Mouse (Mus musculus) granulocyte monocyte progenitor cell, adult 5-6 weeks (primary cell): ENCODE results near the gene Ubl3. TPM values are rescaled to one million over a fixed set of nuclear protein-coding genes. Genes with fewer than 3 reads are reported as not detected.

Experiments
- ATAC-seq: replicated peaks from 2 replicates; pipeline ENCODE4 v1.8.0; 2016; ENCODE audit warnings: mild to moderate bottlenecking, moderate TSS enrichment, inconsistent platforms; ENCODE audit not compliant: poor library complexity, severe bottlenecking
- total RNA-seq, 2 experiments: library from RNA; stranded (forward) in 1 of 2; stranded (reverse) in 1 of 2; fragments of 200-712, 200-1000 nt in 1 of 2; fragments of >200 nt in 1 of 2; fragmentation: Nextera tagmentation in 1 of 2; gene quantifications; 2 replicates each; pipeline ENCODE4 v1.2.3; 2014 to 2017

Gene Ubl3
- total RNA-seq, 2 experiments from 2014 or later: 25.4 to 46.5 TPM

- no peak; the same call in 1 of the 2 replicates for ATAC-seq
Measured at GRCm38 (mm10) chr5:148564073-148564472, 11.5 kb upstream of the Ubl3 start.

DNA sequence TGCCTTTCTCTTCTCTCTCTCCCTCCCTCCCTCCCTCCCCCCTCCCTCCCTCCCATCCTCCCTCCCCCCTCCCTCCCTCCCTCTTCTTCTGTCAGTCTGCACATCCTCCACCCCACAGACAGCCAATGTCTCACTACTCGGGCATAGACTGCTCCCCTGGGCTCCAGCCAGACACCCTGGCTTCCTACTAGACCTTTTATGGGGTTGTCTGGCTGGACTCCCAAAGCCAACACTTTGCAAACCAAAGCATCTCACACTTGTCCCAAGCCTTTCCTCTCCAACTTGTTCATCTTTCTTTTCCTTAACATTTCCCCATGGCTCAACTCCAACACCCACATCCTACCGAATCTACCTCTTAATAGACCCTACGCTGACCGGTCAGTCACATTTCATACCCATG, 10.7 kb upstream of the Ubl3 start:
- ATAC-seq: no peak

GRCm38 (mm10) chr5:148562235-148562634, 9.6 kb upstream of the Ubl3 start:
- no peak for ATAC-seq

DNA sequence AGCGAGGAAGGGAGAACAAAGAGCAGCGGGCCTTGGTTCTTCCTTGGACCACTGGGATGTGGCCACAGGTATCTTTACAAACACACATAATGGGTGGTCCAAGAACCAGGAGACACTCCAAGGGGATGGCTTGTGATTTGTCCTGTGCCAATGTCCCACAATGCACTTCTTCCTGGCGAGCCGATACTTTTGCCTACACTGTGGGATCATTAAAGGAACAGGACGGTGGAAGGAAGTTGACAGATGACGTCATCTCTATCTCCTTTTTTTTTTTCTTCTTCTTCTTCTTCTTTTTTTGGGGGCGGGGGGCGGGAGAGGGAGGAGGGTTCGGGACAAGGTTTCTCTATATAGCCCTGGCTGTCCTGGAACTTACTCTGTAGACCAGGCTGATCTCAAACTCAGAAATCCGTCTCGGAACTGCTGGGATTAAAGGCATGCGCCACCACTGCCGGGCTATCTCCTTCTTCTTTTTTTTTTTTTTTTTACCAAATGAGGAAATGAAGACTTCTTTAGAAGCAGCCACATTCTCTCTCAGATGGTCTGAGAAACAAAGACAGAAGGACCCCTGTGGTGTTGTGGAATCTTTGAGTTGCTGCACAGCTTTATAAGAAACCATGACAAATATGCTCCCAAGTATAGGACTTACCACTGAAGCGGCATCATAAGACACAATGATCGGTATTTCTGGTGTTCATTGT, 6.8 kb upstream of the Ubl3 start:
- ATAC-seq: peak; percentile 66

- no peak for ATAC-seq
Measured at GRCm38 (mm10) chr5:148558472-148558871, 5.9 kb upstream of the Ubl3 start.

GRCm38 (mm10) chr5:148556509-148556908, 3.9 kb upstream of the Ubl3 start:
- ATAC-seq: no peak

- no peak for ATAC-seq
Measured at GRCm38 (mm10) chr5:148555156-148555555, 2.6 kb upstream of the Ubl3 start.

GRCm38 (mm10) chr5:148554701-148555100, 2.1 kb upstream of the Ubl3 start:
- ATAC-seq: peak; percentile 4; the same call in 1 of the 2 replicates

DNA sequence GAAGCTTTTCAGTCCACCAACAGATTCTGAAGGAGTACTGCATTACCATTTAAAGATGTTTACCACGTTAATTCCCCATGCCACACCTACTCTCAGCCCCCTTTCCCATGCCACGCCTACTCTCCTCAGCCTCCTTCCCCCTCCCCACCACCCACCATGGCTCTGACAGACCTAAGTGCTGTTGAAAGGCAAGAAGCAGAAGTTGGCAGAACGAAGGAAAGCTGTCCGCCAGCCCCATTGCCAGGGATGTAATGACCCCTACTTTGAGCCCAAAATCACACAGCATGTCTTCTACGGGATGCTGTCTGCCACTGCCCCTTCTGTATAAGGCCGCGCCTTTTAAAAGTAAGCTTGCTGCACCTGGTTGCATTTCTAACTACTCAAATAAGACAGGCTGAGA, 1.7 kb upstream of the Ubl3 start:
- ATAC-seq: peak; percentile 24; the same call in 1 of the 2 replicates

GRCm38 (mm10) chr5:148553723-148554122, 1.1 kb upstream of the Ubl3 start:
- ATAC-seq: no peak

DNA sequence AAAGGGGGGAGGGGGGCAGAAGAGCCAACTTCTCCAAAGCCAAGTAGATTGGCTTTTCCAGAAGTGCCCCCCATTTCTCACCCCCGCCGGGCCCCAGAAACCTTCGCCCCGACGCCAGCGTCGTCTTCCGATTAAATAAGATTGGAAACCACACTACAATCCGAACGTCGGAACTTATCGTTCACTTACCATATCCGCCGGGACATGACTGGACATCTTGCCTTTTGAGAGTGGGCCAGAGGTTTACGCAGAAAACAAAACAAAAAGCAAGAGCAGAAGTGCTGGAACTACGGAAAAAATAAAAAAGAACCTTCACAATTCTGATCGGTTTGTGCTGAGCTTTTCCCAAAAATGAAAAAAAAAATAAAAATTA, 839 bp downstream of the Ubl3 start:
- peak; percentile 24 for ATAC-seq

DNA sequence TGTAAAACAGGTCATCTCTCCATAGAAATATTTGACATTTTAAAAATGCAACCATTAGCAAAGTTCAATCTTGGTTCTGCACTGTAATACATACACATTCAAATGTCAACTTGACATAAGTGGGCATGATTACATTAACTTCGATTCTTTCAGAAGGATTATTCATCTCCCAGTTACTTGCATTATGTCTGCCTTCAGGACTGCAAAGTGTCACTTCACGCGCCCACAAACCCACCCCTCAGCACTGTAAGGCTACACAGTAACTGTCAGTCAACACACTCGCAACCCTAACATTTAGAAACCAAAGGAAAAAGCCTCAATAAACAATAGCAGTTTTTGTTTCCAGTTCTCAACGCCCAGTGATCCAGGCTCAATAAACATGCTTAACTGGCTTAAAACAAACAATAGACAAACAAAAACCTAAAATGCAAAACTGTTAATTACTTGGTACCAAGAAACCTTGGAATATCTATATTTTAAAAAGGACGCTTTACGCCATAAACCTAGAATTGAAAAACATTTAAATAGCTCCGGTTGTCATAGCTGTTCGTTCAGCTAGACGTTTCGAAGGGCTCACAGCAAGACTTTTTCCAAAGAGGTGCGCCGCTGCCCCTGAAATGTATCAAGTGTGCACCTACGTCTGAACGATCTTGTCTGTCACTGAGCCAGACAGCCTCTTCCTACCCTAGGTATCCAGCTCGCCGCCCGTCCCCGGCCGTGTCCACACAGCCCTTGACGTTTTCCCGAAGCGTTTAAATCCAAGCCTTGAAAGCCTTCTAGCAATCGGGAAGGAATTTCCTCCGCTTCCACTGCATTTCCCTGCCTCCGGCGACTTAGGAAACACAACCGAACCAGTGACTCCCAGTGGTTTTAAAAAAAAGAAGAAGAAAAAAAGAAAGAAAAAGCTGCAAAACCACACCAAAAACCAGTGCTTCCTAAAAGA, 1.5 kb downstream of the Ubl3 start:
- peak; percentile 1; the same call in 1 of the 2 replicates for ATAC-seq

- 0 out of 2 replicates have a peak, but pooled peaks have one; percentile 6 for ATAC-seq
Measured at GRCm38 (mm10) chr5:148550393-148550792, 2.2 kb downstream of the Ubl3 start.

DNA sequence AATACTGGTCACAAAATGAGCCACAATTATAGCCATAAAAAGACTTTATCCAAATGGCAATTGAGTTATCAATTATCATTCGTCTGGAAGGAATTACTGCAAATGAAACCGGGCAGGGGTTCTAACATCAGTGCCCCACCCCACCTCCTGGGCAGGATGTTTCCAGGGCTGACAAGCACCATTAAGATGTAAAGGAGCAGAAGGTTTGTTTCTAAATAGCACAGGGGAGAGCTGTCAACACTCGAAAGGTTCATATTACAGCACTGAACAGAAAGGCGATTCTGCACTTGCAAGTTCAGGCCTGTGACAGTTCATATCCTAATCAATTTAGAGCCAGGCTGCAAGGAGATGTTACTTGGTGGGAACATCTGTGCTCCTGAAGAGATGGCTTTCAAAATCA, 3.3 kb downstream of the Ubl3 start:
- no peak for ATAC-seq

- no peak for ATAC-seq
Measured at GRCm38 (mm10) chr5:148548568-148548967, 4.0 kb downstream of the Ubl3 start.

DNA sequence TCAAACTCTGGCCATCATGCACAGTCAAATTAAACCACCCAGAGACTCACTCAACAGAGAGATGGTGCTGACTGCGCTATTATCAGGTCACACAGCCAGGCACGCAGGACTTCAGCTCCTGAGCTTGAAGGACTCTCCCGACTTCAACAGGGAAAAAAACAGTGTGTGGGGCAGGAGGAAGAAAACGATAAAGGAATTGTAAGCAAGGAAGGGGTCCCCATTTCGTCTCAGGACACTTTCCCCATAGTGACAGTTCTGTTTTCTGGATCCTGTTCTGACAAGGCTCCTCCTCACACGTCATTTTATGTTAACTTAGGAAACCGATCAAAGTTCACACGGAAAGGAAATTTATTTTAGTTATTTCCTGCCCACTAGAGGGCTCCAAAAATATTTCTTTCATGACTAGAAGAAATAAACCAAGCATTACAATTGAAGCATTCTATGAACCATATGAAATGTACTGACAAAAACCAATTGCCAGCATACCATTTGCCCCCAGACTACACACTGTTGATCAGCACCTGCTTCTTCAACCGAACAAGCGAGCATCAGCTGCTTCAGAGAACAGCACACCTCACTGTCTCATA, 4.6 kb downstream of the Ubl3 start:
- ATAC-seq: no peak

DNA sequence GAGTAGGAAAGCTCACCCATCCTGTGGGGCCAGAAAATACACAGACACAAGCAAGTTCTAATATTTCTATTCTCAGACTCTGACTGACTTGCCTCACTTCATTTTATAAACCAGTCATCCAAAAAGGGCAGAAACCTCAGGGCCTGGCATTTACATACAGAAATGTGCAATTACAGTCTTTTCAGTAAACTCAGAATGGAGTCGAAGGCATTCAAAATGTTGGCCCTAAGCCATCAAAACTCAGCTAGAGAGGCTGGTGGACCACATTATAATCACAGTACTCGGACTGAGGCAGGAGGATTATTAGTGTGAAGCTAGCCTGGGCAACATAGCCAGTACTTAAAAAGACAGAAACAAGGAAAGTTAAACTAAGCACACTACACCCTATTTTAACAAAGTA, 5.6 kb downstream of the Ubl3 start:
- no peak for ATAC-seq

- ATAC-seq: no peak
Measured at GRCm38 (mm10) chr5:148544733-148545132, 7.9 kb downstream of the Ubl3 start.

DNA sequence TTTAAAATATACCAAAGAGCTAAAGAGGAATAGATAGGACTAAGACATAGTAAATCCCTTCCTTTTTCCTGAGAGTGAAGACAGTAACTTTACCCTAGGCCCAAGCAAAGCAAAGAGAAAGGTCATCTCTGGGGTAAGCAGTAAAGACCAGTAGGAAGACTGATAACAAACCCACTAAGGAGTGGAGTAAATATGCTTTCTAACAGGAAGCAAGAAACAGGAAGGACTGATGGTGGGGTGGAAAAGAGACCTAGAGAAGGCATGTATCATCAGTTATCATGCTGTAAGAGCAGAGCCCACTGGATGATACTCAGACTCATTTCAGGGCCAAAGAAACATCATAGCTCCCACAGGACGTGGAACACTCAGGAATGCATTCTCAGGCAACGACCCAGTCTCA, 10.4 kb downstream of the Ubl3 start:
- ATAC-seq: peak; percentile 70

- ATAC-seq: no peak
Measured at GRCm38 (mm10) chr5:148535669-148536430, 16.7 kb downstream of the Ubl3 start.
